9 mouse cellular contexts compared by ENCODE assay signal in genomic region chr15:81302151-81302808, GRCm38 (mm10). TPM values are rescaled to one million over a fixed set of nuclear protein-coding genes. Genes with fewer than 3 reads are reported as not detected.
DNase-seq lines count a peak whose midpoint lies in the region; ATAC-seq and TF ChIP-seq lines count a peak whose summit lies in the region.
"Had no signal": no experiment of that assay in that cellular context is flagged by ENCODE, and none has a peak within 500 bp of the region (broad histone marks: within the 10 kb centered on the region; RNA-seq: fewer than 3 reads in every experiment).

No protein-coding gene starts in this region.

- peak; percentile 11; the same call in 1 of the 2 replicates for TF ChIP-seq CTCF in cerebellum, adult 2 months (IDR thresholded peaks at IDR 0.05; ENCODE audit: borderline replicate concordance, insufficient read depth, low read depth, low read length)
- peak; percentile 76 for TF ChIP-seq CTCF in intestine, postnatal 0 days (IDR thresholded peaks at IDR 0.05; ENCODE audit: low read depth)

- no peaks in the 10 kb centered on the region for H3K36me3 ChIP-seq in midbrain, embryonic 11.5 days (ENCODE audit: control insufficient read depth, insufficient read depth, low read length)
- H3K36me3 ChIP-seq in midbrain, embryonic 13.5 days, result no peaks in the 10 kb centered on the region
- H3K36me3 ChIP-seq in intestine, postnatal 0 days (ENCODE audit: control insufficient read depth, insufficient read depth), result no peaks in the 10 kb centered on the region
- no peaks in the 10 kb centered on the region for H3K36me3 ChIP-seq in splenic B cell, adult 2 months (ENCODE audit: control insufficient read depth, insufficient read depth, low read length, poor library complexity, severe bottlenecking)
- H3K36me3 ChIP-seq: G1E had no signal

- H3K4me3 ChIP-seq in cerebellum, adult 2 months (replicated peaks; ENCODE audit: insufficient read depth, low read depth, low read length), result no peak overlapping the region
- no peak overlapping the region for H3K4me3 ChIP-seq in midbrain, embryonic 11.5 days (ENCODE audit: low read depth, low read length)
- H3K4me3 ChIP-seq in midbrain, embryonic 13.5 days (replicated peaks), result no peak overlapping the region
- H3K4me3 ChIP-seq in intestine, postnatal 0 days (ENCODE audit: low read depth, low read length), result no peak overlapping the region

- 62% methylated on average over 13 of the region's 13 CpGs for WGBS in cerebellum, adult 2 months
- WGBS in midbrain, embryonic 11.5 days, result 74% methylated on average over 13 of the region's 13 CpGs
- WGBS in midbrain, embryonic 13.5 days, result 77% methylated on average over 13 of the region's 13 CpGs
- 48% methylated on average over 13 of the region's 13 CpGs for WGBS in intestine, postnatal 0 days

- no peak overlapping the region for H3K4me2 ChIP-seq in midbrain, embryonic 11.5 days
- no peak overlapping the region for H3K4me2 ChIP-seq in midbrain, embryonic 13.5 days (replicated peaks)
- peak overlapping the region; percentile 37 for H3K4me2 ChIP-seq in intestine, postnatal 0 days (replicated peaks; ENCODE audit: low read depth)

- DNase-seq in cerebellum, adult 2 months, result no peak
- peak; percentile 61 for DNase-seq in midbrain, embryonic 11.5 days (ENCODE audit: low spot score, missing footprints)
- peak; percentile 71 for DNase-seq in splenic B cell, adult 2 months (ENCODE audit: low read depth, low spot score)
- DNase-seq in yolk sac, embryonic 10.5 days (ENCODE audit: low spot score), result no peak
- no peak for DNase-seq in spleen, adult 12 weeks (ENCODE audit: low spot score)

- H3K9ac ChIP-seq in midbrain, embryonic 11.5 days (ENCODE audit: low read length), result no peak overlapping the region
- no peak overlapping the region for H3K9ac ChIP-seq in midbrain, embryonic 13.5 days (replicated peaks)
- no peak overlapping the region for H3K9ac ChIP-seq in intestine, postnatal 0 days (ENCODE audit: low read depth, low read length)

- H3K4me1 ChIP-seq in cerebellum, adult 2 months (ENCODE audit: control insufficient read depth, insufficient read depth, low read length), result no peaks in the 10 kb centered on the region
- no peaks in the 10 kb centered on the region for H3K4me1 ChIP-seq in midbrain, embryonic 11.5 days (ENCODE audit: control insufficient read depth, insufficient read depth, low read length)
- H3K4me1 ChIP-seq in midbrain, embryonic 13.5 days (replicated peaks), result no peaks in the 10 kb centered on the region
- H3K4me1 ChIP-seq in intestine, postnatal 0 days (replicated peaks; ENCODE audit: control insufficient read depth, insufficient read depth, low read length), result no peaks in the 10 kb centered on the region

- H3K27me3 ChIP-seq in cerebellum, adult 2 months (ENCODE audit: control insufficient read depth, insufficient read depth, low read length), result no peaks in the 10 kb centered on the region
- H3K27me3 ChIP-seq in midbrain, embryonic 11.5 days (ENCODE audit: control insufficient read depth, insufficient read depth, low read length), result no peaks in the 10 kb centered on the region
- no peaks in the 10 kb centered on the region for H3K27me3 ChIP-seq in midbrain, embryonic 13.5 days
- no peaks in the 10 kb centered on the region for H3K27me3 ChIP-seq in intestine, postnatal 0 days (replicated peaks; ENCODE audit: control insufficient read depth, insufficient read depth, low read length)
- H3K27me3 ChIP-seq in splenic B cell, adult 2 months (ENCODE audit: control insufficient read depth, insufficient read depth, low read length, poor library complexity, severe bottlenecking), result no peaks in the 10 kb centered on the region

- ATAC-seq in cerebellum, adult (ENCODE audit: insufficient number of reproducible peaks, low FRiP score, low TSS enrichment), result no peak
- ATAC-seq in midbrain, embryonic 11.5 days (ENCODE audit: low FRiP score), result no peak
- no peak for ATAC-seq in midbrain, embryonic 13.5 days
- no peak for ATAC-seq in intestine, postnatal 0 days

- no peaks in the 10 kb centered on the region for H3K9me3 ChIP-seq in midbrain, embryonic 11.5 days (ENCODE audit: control insufficient read depth, low read length)
- no peaks in the 10 kb centered on the region for H3K9me3 ChIP-seq in midbrain, embryonic 13.5 days
- no peaks in the 10 kb centered on the region for H3K9me3 ChIP-seq in intestine, postnatal 0 days (ENCODE audit: control insufficient read depth)
- H3K9me3 ChIP-seq: G1E had no signal

- TF ChIP-seq POLR2A in cerebellum, adult 2 months (IDR thresholded peaks at IDR 0.05; ENCODE audit: borderline replicate concordance, insufficient read depth, low read length), result no peak

- H3K27ac ChIP-seq in cerebellum, adult 2 months (ENCODE audit: insufficient read depth, low read length), result no peak overlapping the region
- no peak overlapping the region for H3K27ac ChIP-seq in midbrain, embryonic 11.5 days (ENCODE audit: low read depth, low read length)
- H3K27ac ChIP-seq in midbrain, embryonic 13.5 days, result no peak overlapping the region
- no peak overlapping the region for H3K27ac ChIP-seq in intestine, postnatal 0 days (ENCODE audit: low read depth, low read length)

RNA-seq across cellular contexts. Expression of gene Slc25a17, which starts 58.3 kb away (rescaled TPM):
- polyA plus RNA-seq in cerebellum, adult 2 months (2012; rRNA removed), result 55.8 and 56.0 TPM in 2 replicates
- polyA plus RNA-seq in midbrain, embryonic 11.5 days (2014; fragmentation: Nextera tagmentation; extraction: Ambion mirVana), result 110 and 118 TPM in 2 replicates
- 133 and 141 TPM in 2 replicates for polyA plus RNA-seq in midbrain, embryonic 13.5 days (2015; fragmentation: Nextera tagmentation; extraction: Ambion mirVana)
- 30.6 and 33.2 TPM in 2 replicates for polyA plus RNA-seq in intestine, postnatal 0 days (2015; fragmentation: Nextera tagmentation; extraction: Ambion mirVana)

Comparison
In these comparisons a context has a peak if more than half of its experiments do, and no peak if none do; other contexts are left out.
1. DNase-seq: peak in midbrain, embryonic 11.5 days (single experiment) and splenic B cell, adult 2 months (single experiment); none in cerebellum, adult 2 months (0 of 2), yolk sac, embryonic 10.5 days (single experiment) and spleen, adult 12 weeks (single experiment).